Mouse (Mus musculus) liver, postnatal 0 days (tissue): Measurements from ENCODE around the gene Ins2.

Source experiments
- CTCF ChIP-seq: sonication (generic); IDR thresholded peaks from 2 replicates; pipeline ENCODE4 v1.5.1; 2016; ENCODE audit warnings: antibody characterized with exemption, low read depth
- EP300 ChIP-seq: IDR thresholded peaks from 2 replicates; pipeline ENCODE4 v1.6.1; 2016; ENCODE audit warnings: antibody characterized with exemption, low read depth, mild to moderate bottlenecking

GRCm38 (mm10) chr7:142659767-142660650, 83.2 kb downstream of the Ins2 start:
- TF ChIP-seq EP300 (no peak), CTCF (no peak)
